Mouse (Mus musculus) myocyte (in vitro differentiated cells): ENCODE data around the gene Maco1.

Source experiments
- CEBPB ChIP-seq: IDR thresholded peaks from 2 replicates; pipeline ENCODE4 v1.6.1; 2011; ENCODE audit warnings: mild to moderate bottlenecking, moderate library complexity; ENCODE audit not compliant: poor library complexity, insufficient read depth, severe bottlenecking
- E2F4 ChIP-seq: IDR thresholded peaks from one replicate; pipeline ENCODE4 v1.6.1; 2011; ENCODE audit warnings: mild to moderate bottlenecking, control low read depth, moderate library complexity; ENCODE audit not compliant: insufficient read depth
- MAX ChIP-seq: IDR thresholded peaks from one replicate; pipeline ENCODE4 v1.6.1; 2011; ENCODE audit warnings: low read depth, mild to moderate bottlenecking, control low read depth
- MYOD1 ChIP-seq, 3 experiments: IDR thresholded peaks; one replicate each; pipeline ENCODE4 v1.6.1; 2011; ENCODE audit warnings: control low read depth in 2 of 3, low read depth in 2 of 3, mild to moderate bottlenecking in 2 of 3, moderate library complexity in 1 of 3; ENCODE audit not compliant: insufficient read length in 2 of 3, control insufficient read depth in 1 of 3
- MYOG ChIP-seq, 3 experiments: IDR thresholded peaks; one replicate each; pipeline ENCODE4 v1.6.1; 2011; ENCODE audit warnings: control low read depth in 2 of 3, low read depth in 2 of 3, mild to moderate bottlenecking in 2 of 3; ENCODE audit not compliant: insufficient read length in 2 of 3, control insufficient read depth in 1 of 3, insufficient read depth in 1 of 3
- POLR2A ChIP-seq: IDR thresholded peaks from one replicate; pipeline ENCODE4 v1.6.1; 2011; ENCODE audit warnings: low read depth, mild to moderate bottlenecking, control low read depth, moderate library complexity; ENCODE audit not compliant: insufficient read length
- POLR2AphosphoS2 ChIP-seq: IDR thresholded peaks from one replicate; pipeline ENCODE4 v1.6.1; 2011; ENCODE audit warnings: low read depth, control low read depth; ENCODE audit not compliant: insufficient read length
- REST ChIP-seq: IDR thresholded peaks from one replicate; pipeline ENCODE4 v1.6.1; 2011; ENCODE audit warnings: mild to moderate bottlenecking, control low read depth, moderate library complexity; ENCODE audit not compliant: insufficient read depth, insufficient read length
- SRF ChIP-seq: IDR thresholded peaks from one replicate; pipeline ENCODE4 v1.6.1; 2011; ENCODE audit warnings: low read depth; ENCODE audit not compliant: control insufficient read depth, insufficient read length
- TCF12 ChIP-seq: IDR thresholded peaks from one replicate; pipeline ENCODE4 v1.6.1; 2011; ENCODE audit warnings: mild to moderate bottlenecking, control low read depth; ENCODE audit not compliant: poor library complexity, insufficient read depth, severe bottlenecking
- TCF3 ChIP-seq: IDR thresholded peaks from one replicate; pipeline ENCODE4 v1.6.1; 2011; ENCODE audit warnings: low read depth, control low read depth; ENCODE audit not compliant: insufficient read length
- USF1 ChIP-seq: IDR thresholded peaks from one replicate; pipeline ENCODE4 v1.6.1; 2011; ENCODE audit warnings: low read depth, mild to moderate bottlenecking, control low read depth, moderate library complexity

- no peak for TF ChIP-seq POLR2A
- TF ChIP-seq USF1, result no peak
- no peak for TF ChIP-seq MAX
- no peak for TF ChIP-seq MYOD1 (IDR thresholded peaks at IDR 0.05; ENCODE audit: control insufficient read depth in 1 of 3, insufficient read length in 2 of 3, low read depth in 2 of 3)
- TF ChIP-seq MYOG (IDR thresholded peaks at IDR 0.05; ENCODE audit: control insufficient read depth in 1 of 3, insufficient read depth in 1 of 3, insufficient read length in 2 of 3, low read depth in 2 of 3), result no peak
- TF ChIP-seq E2F4, result no peak
- TF ChIP-seq TCF12, result no peak
- no peak for TF ChIP-seq SRF
- no peak for TF ChIP-seq REST
- TF ChIP-seq POLR2AphosphoS2, result no peak
- no peak for TF ChIP-seq CEBPB
- no peak for TF ChIP-seq TCF3
Measured at GRCm38 (mm10) chr4:134766277-134766676, 86.9 kb downstream of the Maco1 start.
